Mouse (Mus musculus) midbrain, postnatal 0 days (tissue): ENCODE data around the gene Repin1. TPM values are rescaled to one million over a fixed set of nuclear protein-coding genes. Genes with fewer than 3 reads are reported as not detected.

Source experiments
- ATAC-seq: fragments of 200-750 bp; cut with Nextera tagmentation; 2 replicates; pipeline ENCODE4 v1.8.0; 2017; ENCODE audit warnings: moderate number of reproducible peaks, mild to moderate bottlenecking, moderate TSS enrichment, moderate library complexity; ENCODE audit not compliant: low FRiP score
- DNase-seq: peaks from one replicate; pipeline ENCODE4 v3.0.0-alpha.2; 2015; ENCODE audit warnings: low spot score
- H3K27ac ChIP-seq: fragments of 300-500 bp; sonication (generic); 2 replicates; pipeline ENCODE4 v1.5.1; 2014; ENCODE audit warnings: low read depth, mild to moderate bottlenecking, low read length, mixed read lengths
- H3K27me3 ChIP-seq: fragments of 300-500 bp; sonication (generic); 2 replicates; pipeline ENCODE4 v1.6.1; 2014; ENCODE audit warnings: low read length, control low read depth, mixed read lengths; ENCODE audit not compliant: insufficient read depth
- H3K36me3 ChIP-seq: fragments of 300-500 bp; sonication (generic); 2 replicates; pipeline ENCODE4 v1.6.1; 2014; ENCODE audit warnings: low read length, control low read depth, mixed read lengths; ENCODE audit not compliant: insufficient read depth
- H3K4me1 ChIP-seq: fragments of 300-500 bp; sonication (generic); 2 replicates; pipeline ENCODE4 v1.6.1; 2014; ENCODE audit warnings: mild to moderate bottlenecking, control low read depth, antibody characterized with exemption, low read length, mixed read lengths; ENCODE audit not compliant: insufficient read depth
- H3K4me2 ChIP-seq: fragments of 300-500 bp; sonication (generic); 2 replicates; pipeline ENCODE4 v1.6.1; 2014; ENCODE audit warnings: low read depth, mild to moderate bottlenecking, low read length, mixed read lengths; ENCODE audit not compliant: poor library complexity, severe bottlenecking
- H3K4me3 ChIP-seq: fragments of 300-500 bp; sonication (generic); 2 replicates; pipeline ENCODE4 v1.5.1; 2014; ENCODE audit warnings: low read depth, mild to moderate bottlenecking, low read length, moderate library complexity
- H3K9ac ChIP-seq: fragments of 300-500 bp; sonication (generic); replicated peaks from 2 replicates; pipeline ENCODE4 v1.6.1; 2014; ENCODE audit warnings: mild to moderate bottlenecking, low read length, moderate library complexity, mixed read lengths; ENCODE audit not compliant: poor library complexity, severe bottlenecking
- H3K9me3 ChIP-seq: fragments of 300-500 bp; sonication (generic); 2 replicates; pipeline ENCODE4 v1.6.1; 2016; ENCODE audit warnings: low read length, control low read depth
- CTCF ChIP-seq: IDR thresholded peaks from 2 replicates; pipeline ENCODE4 v1.5.1; 2016; ENCODE audit warnings: antibody characterized with exemption, mild to moderate bottlenecking
- WGBS: fragments of 180-500 bp; shearing (Covaris S2); extraction: QIAGEN DNeasy Blood & Tissue Kit; methylation state at CpG from one replicate; pipeline ENCODE4 v1.1.7; 2014; 5-methylcytosine and 5-hydroxymethylcytosine counted together
- polyA plus RNA-seq: library from polyadenylated mRNA; unstranded; fragments of >200 nt; fragmentation: Nextera tagmentation; extraction: Ambion mirVana; gene quantifications from 2 replicates; pipeline ENCODE4 v1.2.1, GENCODE M21; 2015
- total RNA-seq: library from RNA; depleted of rRNA; stranded (reverse); fragments of >200 nt; gene quantifications from 2 replicates; pipeline ENCODE4 v1.2.3, GENCODE M21; 2014

Repin1 gene
- total and polyA plus RNA-seq, 2 experiments from 2014 or later = 42.8 to 91.5 TPM

DNA sequence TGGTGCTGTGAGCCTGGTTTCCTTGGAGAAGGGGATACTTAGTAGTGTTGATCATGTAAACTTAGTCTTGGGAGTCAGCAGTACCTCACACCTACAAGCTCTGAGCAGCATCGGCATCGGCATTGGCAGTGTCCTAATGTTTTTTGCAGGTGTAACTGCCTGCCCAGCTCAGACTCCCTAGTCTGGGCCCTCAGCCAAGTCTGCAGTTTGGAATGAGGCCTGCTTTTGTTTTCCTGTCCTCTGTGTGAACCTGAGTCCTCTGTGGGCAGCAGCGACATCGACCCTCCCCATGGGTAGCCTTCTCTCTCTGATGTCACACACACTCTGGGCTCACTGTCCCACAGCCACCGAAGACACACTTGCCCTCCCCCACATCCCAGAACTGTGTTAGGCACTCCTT lies 27.4 kb upstream of the Repin1 start:
- ATAC-seq = no peak
- no peak overlapping the region for H3K4me3 ChIP-seq
- H3K9ac ChIP-seq = no peak overlapping the region
- no peak overlapping the region for H3K4me2 ChIP-seq
- 60% methylated on average over 5 of the region's 5 CpGs for WGBS
- no peaks in the 10 kb centered on the region for H3K27me3 ChIP-seq
- H3K36me3 ChIP-seq = peaks cover 23% of the 10 kb centered on the region
- H3K9me3 ChIP-seq = no peaks in the 10 kb centered on the region
- no peaks in the 10 kb centered on the region for H3K4me1 ChIP-seq
- H3K27ac ChIP-seq = no peak overlapping the region
- TF ChIP-seq CTCF = no peak
- DNase-seq = peak; percentile 10

GRCm38 (mm10) chr6:48568036-48568984 lies 25.4 kb upstream of the Repin1 start:
- Histone ChIP-seq H3K9me3 (no peaks in the 10 kb centered on the region), H3K9ac (no peak overlapping the region), H3K4me2 (no peak overlapping the region), H3K36me3 (peaks cover 20% of the 10 kb centered on the region), H3K27ac (no peak overlapping the region), H3K4me1 (no peaks in the 10 kb centered on the region), H3K4me3 (no peak overlapping the region), H3K27me3 (no peaks in the 10 kb centered on the region)
- DNase-seq (peak; percentile 50), ATAC-seq (no peak)
- 78% methylated on average over 21 of the region's 21 CpGs for WGBS
- no peak for TF ChIP-seq CTCF

DNA sequence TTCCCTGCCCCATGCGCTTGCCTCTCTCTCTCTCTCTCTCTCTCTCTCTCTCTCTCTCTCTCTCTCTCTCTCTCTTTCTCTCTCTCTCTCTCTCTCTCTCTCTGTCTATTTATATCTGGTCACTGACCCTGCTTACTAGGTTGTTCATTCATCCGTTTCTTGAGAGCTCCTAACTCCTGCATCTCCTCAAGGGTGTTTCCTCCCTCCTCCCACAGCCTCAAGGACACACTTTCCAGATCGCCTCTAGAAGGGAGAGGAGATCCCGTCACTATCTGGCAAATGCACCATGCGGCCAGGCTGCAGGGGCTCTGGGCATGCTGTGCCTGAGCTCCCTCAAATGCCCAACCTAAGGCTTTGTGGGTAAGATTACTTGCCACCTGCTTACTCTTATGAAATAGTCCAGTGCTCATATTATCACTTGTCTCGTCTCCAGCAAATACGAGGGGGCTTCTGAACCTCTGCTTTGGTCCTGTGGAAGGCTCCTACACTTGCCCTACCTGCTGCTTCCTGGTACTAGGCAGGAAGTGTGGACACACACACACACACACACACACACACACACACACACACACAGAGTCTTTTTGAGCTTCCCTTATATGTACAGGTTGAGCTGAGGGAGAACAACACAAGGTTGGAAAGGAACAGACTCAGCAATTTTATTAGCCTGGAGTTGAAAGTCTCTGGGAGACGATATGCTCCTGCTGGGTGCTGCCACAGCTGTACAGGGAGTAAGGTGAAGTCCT lies 24.4 kb upstream of the Repin1 start:
- ATAC-seq = no peak
- Histone ChIP-seq H3K9me3 (no peaks in the 10 kb centered on the region), H3K9ac (no peak overlapping the region), H3K27ac (no peak overlapping the region), H3K4me1 (no peaks in the 10 kb centered on the region), H3K4me3 (no peak overlapping the region), H3K36me3 (peaks cover 20% of the 10 kb centered on the region), H3K27me3 (no peaks in the 10 kb centered on the region), H3K4me2 (no peak overlapping the region)
- WGBS = 82% methylated on average over 8 of the region's 8 CpGs
- no peak for DNase-seq
- no peak for TF ChIP-seq CTCF

DNA sequence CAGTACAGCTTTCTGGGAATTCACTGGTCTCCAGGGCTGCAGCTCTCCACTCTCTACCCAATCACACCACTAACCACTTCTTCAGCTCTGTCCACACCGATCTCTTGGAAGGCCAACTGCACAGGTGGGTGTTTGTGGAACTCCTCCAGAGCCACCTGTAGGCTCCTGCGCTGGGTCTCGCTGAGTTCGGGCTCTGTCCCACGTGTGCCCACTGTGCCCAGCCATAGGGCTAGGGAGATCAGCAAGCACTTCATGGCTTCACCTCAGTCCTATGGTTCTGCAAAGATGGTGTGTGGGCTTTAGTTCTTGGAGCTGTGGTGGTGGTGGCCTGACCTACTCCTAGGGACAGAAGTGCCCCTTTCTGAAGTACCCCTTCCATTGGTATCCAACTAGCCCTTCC lies 21.7 kb upstream of the Repin1 start:
- Histone ChIP-seq H3K36me3 (peaks cover 7% of the 10 kb centered on the region), H3K27me3 (no peaks in the 10 kb centered on the region), H3K9me3 (no peaks in the 10 kb centered on the region), H3K4me1 (no peaks in the 10 kb centered on the region), H3K9ac (no peak overlapping the region), H3K4me3 (no peak overlapping the region), H3K4me2 (no peak overlapping the region), H3K27ac (no peak overlapping the region)
- WGBS = 94% methylated on average over 5 of the region's 5 CpGs
- TF ChIP-seq CTCF = no peak
- DNase-seq (no peak), ATAC-seq (no peak)

GRCm38 (mm10) chr6:48572572-48573061 lies 21.1 kb upstream of the Repin1 start, which contains the start of gene Rarres2:
Rarres2 (minus strand) TSS chr6:48572789.
- no peak for ATAC-seq
- Histone ChIP-seq H3K4me2 (no peak within 1 kb of the TSS), H3K4me3 (no peak within 1 kb of the TSS), H3K4me1 (no peaks in the 10 kb centered on the region), H3K27ac (no peak within 1 kb of the TSS), H3K9ac (no peak within 1 kb of the TSS), H3K9me3 (no peaks in the 10 kb centered on the region), H3K27me3 (no peaks in the 10 kb centered on the region), H3K36me3 (peaks cover 7% of the 10 kb centered on the region)
- 41% methylated on average over 6 of the region's 6 CpGs for WGBS
- TF ChIP-seq CTCF = no peak
- DNase-seq = no peak
